Mouse (Mus musculus) C2C12 (cell line): ENCODE measurements around the gene Klk15.

ENCODE experiments used
- CEBPB ChIP-seq: IDR thresholded peaks from one replicate; pipeline ENCODE4 v1.6.1; 2011; ENCODE audit warnings: low read depth, mild to moderate bottlenecking, control low read depth, moderate library complexity
- CTCF ChIP-seq: IDR thresholded peaks from one replicate; pipeline ENCODE4 v1.5.1; 2011; ENCODE audit not compliant: control insufficient read depth, insufficient read depth, insufficient read length
- FOSL1 ChIP-seq: IDR thresholded peaks from one replicate; pipeline ENCODE4 v1.8.0; 2011; ENCODE audit warnings: mild to moderate bottlenecking, low read length; ENCODE audit not compliant: poor library complexity, insufficient read depth, severe bottlenecking
- MAX ChIP-seq: IDR thresholded peaks from one replicate; pipeline ENCODE4 v1.6.1; 2011; ENCODE audit warnings: mild to moderate bottlenecking, control low read depth
- MYOD1 ChIP-seq: IDR thresholded peaks from one replicate; pipeline ENCODE4 v1.6.1; 2011; ENCODE audit warnings: low read depth; ENCODE audit not compliant: control insufficient read depth, insufficient read length
- MYOG ChIP-seq: IDR thresholded peaks from one replicate; pipeline ENCODE4 v1.6.1; 2011; ENCODE audit not compliant: control insufficient read depth, insufficient read length; ENCODE audit errors: extremely low read depth
- USF1 ChIP-seq: IDR thresholded peaks from one replicate; pipeline ENCODE4 v1.6.1; 2011; ENCODE audit warnings: low read depth, mild to moderate bottlenecking, control low read depth, moderate library complexity

DNA sequence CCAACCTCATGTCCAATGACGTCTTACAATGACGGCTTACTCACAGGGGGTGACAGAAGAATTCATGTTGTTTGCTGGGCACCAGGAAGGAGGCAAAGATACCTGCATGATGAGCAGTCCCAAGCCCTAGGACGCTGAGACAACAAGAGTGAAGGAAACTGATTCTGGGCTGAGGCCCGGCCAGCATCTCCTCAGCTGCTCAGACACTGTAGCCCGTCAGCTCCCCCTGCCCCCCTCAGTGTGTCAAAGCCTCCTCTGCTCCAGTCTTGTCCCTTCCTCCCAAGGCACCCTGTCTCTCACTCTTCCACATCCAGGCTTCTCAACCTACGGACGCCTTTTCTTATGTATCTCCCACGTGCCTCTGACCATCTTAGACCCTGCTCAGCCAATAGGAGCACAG is 14.7 kb upstream of the Klk15 start:
- TF ChIP-seq CTCF: no peak
- TF ChIP-seq USF1: no peak
- no peak for TF ChIP-seq MAX
- no peak for TF ChIP-seq MYOG
- no peak for TF ChIP-seq CEBPB
- TF ChIP-seq FOSL1: no peak
- TF ChIP-seq MYOD1: no peak
